Mouse (Mus musculus): ENCODE data around the gene Cfdp1.

The Cfdp1 gene

GRCm38 (mm10) chr8:111743101-111743791 lies 110.8 kb downstream of the Cfdp1 start:
- ChIA-PET POLR2A (interaction anchor here in 2 of 4 experiments (0.7 to 2.9 kb wide), 7 partner anchors 10 to 67 kb away, joined by 3 to 11 read pairs (median 3); no protein-coding TSS in a partner anchor), CTCF (interaction anchor here in 2 of 4 experiments (1.1 to 1.4 kb wide), 3 partner anchors 10 to 67 kb away, joined by 3 read pairs; no protein-coding TSS in a partner anchor)

- POLR2A ChIA-PET = interaction anchor here in 3 of 4 experiments (0.6 to 2.9 kb wide), 8 partner anchors 9 to 951 kb away, joined by 3 to 11 read pairs (median 4); no protein-coding TSS in a partner anchor
- CTCF ChIA-PET = interaction anchor here in 2 of 4 experiments (1.1 to 1.2 kb wide), 2 partner anchors 9 to 11 kb away, joined by 3 read pairs; no protein-coding TSS in a partner anchor
Measured at GRCm38 (mm10) chr8:111742261-111743037, 111.6 kb downstream of the Cfdp1 start.

GRCm38 (mm10) chr8:111741556-111741955 lies 112.5 kb downstream of the Cfdp1 start:
- ChIA-PET CTCF (no interaction called here), POLR2A (interaction anchor here in 3 of 4 experiments (0.6 to 2.9 kb wide), 5 partner anchors 8 to 952 kb away, joined by 3 to 11 read pairs (median 4); no protein-coding TSS in a partner anchor)

GRCm38 (mm10) chr8:111740994-111741393 lies 113.1 kb downstream of the Cfdp1 start:
- ChIA-PET CTCF (no interaction called here), POLR2A (interaction anchor here in 3 of 4 experiments (0.5 to 2.9 kb wide), 5 partner anchors 7 to 224 kb away, joined by 3 to 11 read pairs (median 3); no protein-coding TSS in a partner anchor)

- POLR2A ChIA-PET = interaction anchor here (0.6 to 2.9 kb wide), 6 partner anchors 8 to 225 kb away, joined by 3 to 11 read pairs (median 4); no protein-coding TSS in a partner anchor
- CTCF ChIA-PET = interaction anchor here in 2 of 4 experiments (0.6 to 1.2 kb wide), 6 partner anchors 42 to 224 kb away, joined by 3 to 5 read pairs (median 3); no protein-coding TSS in a partner anchor
Measured at GRCm38 (mm10) chr8:111740301-111740711, 113.8 kb downstream of the Cfdp1 start.

- CTCF ChIA-PET = interaction anchor here in 2 of 4 experiments (0.6 to 1.2 kb wide), 6 partner anchors 41 to 225 kb away, joined by 3 to 5 read pairs (median 3); no protein-coding TSS in a partner anchor
- POLR2A ChIA-PET = interaction anchor here in 3 of 4 experiments (0.6 to 1.3 kb wide), 4 partner anchors 30 to 225 kb away, joined by 3 to 4 read pairs (median 3); no protein-coding TSS in a partner anchor
Measured at GRCm38 (mm10) chr8:111739604-111740003, 114.5 kb downstream of the Cfdp1 start.

- ChIA-PET POLR2A (interaction anchor here in 1 of 4 experiments (1.1 kb wide), 1 partner anchor 12 kb away, joined by 3 read pairs; no protein-coding TSS in a partner anchor), CTCF (no interaction called here)
Measured at GRCm38 (mm10) chr8:111738867-111739266, 115.2 kb downstream of the Cfdp1 start.

- ChIA-PET POLR2A (interaction anchor here in 3 of 4 experiments (0.8 to 2.2 kb wide), 6 partner anchors 9 to 256 kb away, joined by 3 to 11 read pairs (median 3); partner anchors contain the start of gene Adat1 (in 1 of the 3)), CTCF (no interaction called here)
Measured at GRCm38 (mm10) chr8:111736321-111736720, 117.8 kb downstream of the Cfdp1 start.

- ChIA-PET POLR2A (interaction anchor here in 3 of 4 experiments (0.8 to 2.2 kb wide), 5 partner anchors 9 to 256 kb away, joined by 3 to 11 read pairs (median 3); partner anchors contain the start of genes Adat1 (in 1 of the 3) and Gabarapl2 (in 1 of the 3)), CTCF (interaction anchor here in 2 of 4 experiments (0.8 to 1.0 kb wide), 2 partner anchors 54 to 59 kb away, joined by 3 read pairs; no protein-coding TSS in a partner anchor)
Measured at GRCm38 (mm10) chr8:111735791-111736190, 118.3 kb downstream of the Cfdp1 start.

GRCm38 (mm10) chr8:111735335-111735761 lies 118.7 kb downstream of the Cfdp1 start:
- ChIA-PET CTCF (interaction anchor here (0.5 to 3.7 kb wide), 5 partner anchors 17 to 284 kb away, joined by 3 to 16 read pairs (median 3); no protein-coding TSS in a partner anchor), POLR2A (interaction anchor here in 3 of 4 experiments (1.0 to 2.2 kb wide), 5 partner anchors 10 to 256 kb away, joined by 3 to 11 read pairs (median 3); partner anchors contain the start of genes Adat1 (in 1 of the 3) and Gabarapl2 (in 1 of the 3))

- ChIA-PET POLR2A (interaction anchor here in 3 of 4 experiments (1.0 to 6.2 kb wide), 9 partner anchors 8 to 90 kb away, joined by 3 to 46 read pairs (median 4); no protein-coding TSS in a partner anchor), CTCF (interaction anchor here in 2 of 4 experiments (1.0 to 3.7 kb wide), 3 partner anchors 16 to 18 kb away, joined by 3 to 16 read pairs (median 4); no protein-coding TSS in a partner anchor)
Measured at GRCm38 (mm10) chr8:111734244-111734960, 119.7 kb downstream of the Cfdp1 start.

- POLR2A ChIA-PET = interaction anchor here in 3 of 4 experiments (0.6 to 6.2 kb wide), 20 partner anchors 8 to 415 kb away, joined by 3 to 46 read pairs (median 4); partner anchors contain the start of gene Zfp1 (in 1 of the 3)
Measured at GRCm38 (mm10) chr8:111733581-111734243, 120.4 kb downstream of the Cfdp1 start.

GRCm38 (mm10) chr8:111732406-111733085 lies 121.5 kb downstream of the Cfdp1 start:
- ChIA-PET CTCF (interaction anchor here in 3 of 4 experiments (0.5 to 3.7 kb wide), 14 partner anchors 10 to 302 kb away, joined by 3 to 16 read pairs (median 3); no protein-coding TSS in a partner anchor), POLR2A (interaction anchor here (0.5 to 6.2 kb wide), 42 partner anchors 9 to 718 kb away, joined by 3 to 46 read pairs (median 4); partner anchors contain the start of genes Adat1 (in 1 of the 4), Tmem170 (in 1 of the 4), Tmem231 (in 1 of the 4) and Zfp1 (in 1 of the 4))

More at GRCm38 (mm10) chr8:111733581-111734243, 120.4 kb downstream of the Cfdp1 start:
- CTCF ChIA-PET = interaction anchor here in 2 of 4 experiments (0.6 to 3.7 kb wide), 5 partner anchors 9 to 32 kb away, joined by 3 to 16 read pairs (median 3); no protein-coding TSS in a partner anchor

- CTCF ChIA-PET = interaction anchor here in 2 of 4 experiments (0.5 to 3.7 kb wide), 11 partner anchors 11 to 303 kb away, joined by 3 to 16 read pairs (median 3); no protein-coding TSS in a partner anchor
Measured at GRCm38 (mm10) chr8:111732004-111732403, 122.1 kb downstream of the Cfdp1 start.

GRCm38 (mm10) chr8:111731231-111731977 lies 122.7 kb downstream of the Cfdp1 start:
- POLR2A ChIA-PET = interaction anchor here (0.6 to 6.2 kb wide), 45 partner anchors 10 to 719 kb away, joined by 3 to 46 read pairs (median 4); partner anchors contain the start of genes Adat1 (in 1 of the 4), Gabarapl2 (in 1 of the 4), Tmem170 (in 1 of the 4) and Zfp1 (in 1 of the 4)

More at GRCm38 (mm10) chr8:111732004-111732403, 122.1 kb downstream of the Cfdp1 start:
- POLR2A ChIA-PET = interaction anchor here (0.5 to 6.2 kb wide), 42 partner anchors 9 to 719 kb away, joined by 3 to 46 read pairs (median 4); partner anchors contain the start of genes Adat1 (in 1 of the 4), Tmem170 (in 1 of the 4), Tmem231 (in 1 of the 4) and Zfp1 (in 1 of the 4)

More at GRCm38 (mm10) chr8:111731231-111731977, 122.7 kb downstream of the Cfdp1 start:
- CTCF ChIA-PET = interaction anchor here (0.6 to 3.7 kb wide), 10 partner anchors 11 to 339 kb away, joined by 3 to 16 read pairs (median 3); no protein-coding TSS in a partner anchor

All from embryonic stem cell, embryonic (primary cell).